Mouse (Mus musculus): ENCODE results near the gene Utrn. TPM values are rescaled to one million over a fixed set of nuclear protein-coding genes. Genes with fewer than 3 reads are reported as not detected.

The Utrn gene
- polyA plus RNA-seq, 1 experiment = 29.9 TPM

GRCm38 (mm10) chr10:12354106-12354505 is 515.1 kb downstream of the Utrn start:
- no peak for DNase-seq (ENCODE audit: extremely low spot score in 1 of 2, low spot score in 1 of 2)

GRCm38 (mm10) chr10:12339704-12340558 is 529.2 kb downstream of the Utrn start:
- no peak for DNase-seq (ENCODE audit: extremely low spot score in 1 of 2, low spot score in 1 of 2)

GRCm38 (mm10) chr10:12339005-12339703 is 530.0 kb downstream of the Utrn start:
- no peak for DNase-seq (ENCODE audit: extremely low spot score in 1 of 2, low spot score in 1 of 2)

Other genes starting within 250 kb of the Utrn start
- gene Stx11, start 94.9 kb upstream of the Utrn start, polyA plus RNA-seq (2012; rRNA removed) = 0.16 and 0.19 TPM in 2 replicates
- 20.8 and 23.9 TPM in 2 replicates for gene Sf3b5, start 136.0 kb upstream of the Utrn start, polyA plus RNA-seq (2012; rRNA removed)
- 21.4 and 25.9 TPM in 2 replicates for gene Plagl1, start 191.1 kb upstream of the Utrn start, polyA plus RNA-seq (2012; rRNA removed)

All from frontal cortex, adult 2 months (tissue).